In the genomic region with DNA sequence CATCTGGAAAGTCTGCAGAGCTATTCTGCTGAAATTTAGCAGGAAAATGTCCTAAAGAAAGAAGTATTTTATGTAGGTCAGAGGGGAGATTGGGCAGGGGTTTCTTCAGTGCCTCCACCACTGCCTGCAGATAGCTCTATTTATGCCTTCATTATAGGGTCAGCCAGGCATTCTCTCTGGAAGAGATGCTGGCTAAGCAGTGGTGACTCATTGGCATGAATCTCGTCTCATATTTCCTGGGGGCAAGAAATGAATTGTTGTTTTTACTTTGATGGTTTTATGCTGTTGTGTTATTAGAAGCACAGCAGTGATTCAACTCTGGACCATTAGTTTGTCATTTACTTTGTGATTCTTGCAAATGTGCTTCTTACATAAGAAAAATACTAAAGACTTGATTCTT, we compare ENCODE assay signal across 27 mouse cellular contexts. TPM values are rescaled to one million over a fixed set of nuclear protein-coding genes. Genes with fewer than 3 reads are reported as not detected.
A peak's percentile ranks its signal among the peaks of the same experiment; 100 is the strongest.
DNase-seq lines count a peak whose midpoint lies in the region; ATAC-seq lines count a peak whose summit lies in the region.
"Had no signal": no experiment of that assay in that cellular context is flagged by ENCODE, and none has a peak within 500 bp of the region (broad histone marks: within the 10 kb centered on the region; RNA-seq: fewer than 3 reads in every experiment).

No protein-coding gene starts in this region.

- peaks cover 6% of the 10 kb centered on the region; the same call in 1 of the 2 replicates for H3K36me3 ChIP-seq in hindbrain, embryonic 16.5 days (ENCODE audit: control insufficient read depth, insufficient read depth, low read length)
- H3K36me3 ChIP-seq: embryonic facial prominence, embryonic 12.5 days; G1E had no signal

- no peaks in the 10 kb centered on the region for H3K4me1 ChIP-seq in hindbrain, embryonic 16.5 days (ENCODE audit: control insufficient read depth, insufficient read depth, low read depth, low read length)
- H3K4me1 ChIP-seq: embryonic facial prominence, embryonic 10.5 days; embryonic facial prominence, embryonic 12.5 days; forebrain, embryonic 13.5 days; forebrain, embryonic 15.5 days had no signal

- 48% methylated on average over 1 of the region's 1 CpGs for WGBS in hindbrain, embryonic 16.5 days

- peak; percentile 7 for DNase-seq in 3T3-L1 (ENCODE audit: low read depth, low spot score)
- peak; percentile 67 for DNase-seq in Muller cell, postnatal 12 days (ENCODE audit: inconsistent ontology term)
- peak; percentile 9 for DNase-seq in brain, adult 2 months (ENCODE audit: low read depth, low spot score)
- no peak for DNase-seq in lung, postnatal 36 days
- DNase-seq: adrenal gland, adult 8-10 months; adrenal gland, postnatal 14 days; adrenal gland, postnatal 36 days; B cell, adult 2 months; cerebellum, adult 11 months; cerebellum, adult 18-20 months; cerebellum, adult 8-10 months; cerebellum, adult 9-11 months; cerebellum, postnatal 14 days; cerebellum, postnatal 36 days; forebrain, postnatal 0 days had no signal

- H3K9ac ChIP-seq in hindbrain, embryonic 16.5 days (ENCODE audit: low read depth, low read length) = no peak overlapping the region
- H3K9ac ChIP-seq: embryonic facial prominence, embryonic 12.5 days; forebrain, embryonic 13.5 days; forebrain, embryonic 15.5 days; forebrain, postnatal 0 days had no signal

- ATAC-seq in hindbrain, embryonic 16.5 days = no peak
- ATAC-seq: activated CD4-positive, CD25-positive, alpha-beta regulatory T cell, adult 4 months; CD4-positive, CD25-positive, alpha-beta regulatory T cell, adult 4 months; forebrain, embryonic 15.5 days had no signal

- no peak overlapping the region for H3K4me3 ChIP-seq in hindbrain, embryonic 16.5 days (ENCODE audit: low read length)
- H3K4me3 ChIP-seq: embryonic facial prominence, embryonic 10.5 days; embryonic facial prominence, embryonic 12.5 days; forebrain, embryonic 13.5 days; forebrain, embryonic 15.5 days had no signal

- H3K4me2 ChIP-seq in hindbrain, embryonic 16.5 days (ENCODE audit: low read length) = no peak overlapping the region
- H3K4me2 ChIP-seq: embryonic facial prominence, embryonic 12.5 days; forebrain, embryonic 13.5 days; forebrain, embryonic 15.5 days had no signal

- no peaks in the 10 kb centered on the region for H3K27me3 ChIP-seq in hindbrain, embryonic 16.5 days (replicated peaks; ENCODE audit: control insufficient read depth, insufficient read depth, low read length)
- H3K27me3 ChIP-seq: CH12.LX; embryonic facial prominence, embryonic 12.5 days; forebrain, embryonic 13.5 days; forebrain, embryonic 15.5 days had no signal

- H3K9me3 ChIP-seq in hindbrain, embryonic 16.5 days (ENCODE audit: control insufficient read depth, low read length) = no peaks in the 10 kb centered on the region
- H3K9me3 ChIP-seq: embryonic facial prominence, embryonic 10.5 days; embryonic facial prominence, embryonic 12.5 days; forebrain, embryonic 13.5 days; forebrain, embryonic 15.5 days; G1E had no signal

- H3K27ac ChIP-seq in hindbrain, embryonic 16.5 days (ENCODE audit: low read depth, low read length) = no peak overlapping the region
- H3K27ac ChIP-seq: embryonic facial prominence, embryonic 10.5 days; embryonic facial prominence, embryonic 12.5 days; forebrain, embryonic 13.5 days; forebrain, embryonic 15.5 days had no signal

RNA-seq across cellular contexts. Expression of a gene that starts 38.4 kb away (rescaled TPM):
- polyA plus RNA-seq in hindbrain, embryonic 16.5 days (2015; fragmentation: Nextera tagmentation; extraction: Ambion mirVana) = not detected in 2 replicates
- polyA plus RNA-seq: activated CD4-positive, CD25-positive, alpha-beta regulatory T cell, adult 4 months; brain, embryonic 14.5 days; CD4-positive, CD25-positive, alpha-beta regulatory T cell, adult 4 months; embryonic facial prominence, embryonic 10.5 days; embryonic facial prominence, embryonic 12.5 days; embryonic facial prominence, embryonic 14.5 days; forebrain, embryonic 11.5 days; forebrain, embryonic 13.5 days; forebrain, embryonic 15.5 days; forebrain, postnatal 0 days; G1E had no signal
